Mouse (Mus musculus): ENCODE data around the gene Olfr1436. TPM values are rescaled to one million over a fixed set of nuclear protein-coding genes. Genes with fewer than 3 reads are reported as not detected.
"Not testable (repeated sequence)": the region's sequence is repeated elsewhere in the genome, so short reads cannot be mapped to it uniquely, and the experiment has no call there.

The Olfr1436 gene
- polyA plus RNA-seq (2015; fragmentation: Nextera tagmentation; extraction: Ambion mirVana) = not detected in 2 replicates

DNA sequence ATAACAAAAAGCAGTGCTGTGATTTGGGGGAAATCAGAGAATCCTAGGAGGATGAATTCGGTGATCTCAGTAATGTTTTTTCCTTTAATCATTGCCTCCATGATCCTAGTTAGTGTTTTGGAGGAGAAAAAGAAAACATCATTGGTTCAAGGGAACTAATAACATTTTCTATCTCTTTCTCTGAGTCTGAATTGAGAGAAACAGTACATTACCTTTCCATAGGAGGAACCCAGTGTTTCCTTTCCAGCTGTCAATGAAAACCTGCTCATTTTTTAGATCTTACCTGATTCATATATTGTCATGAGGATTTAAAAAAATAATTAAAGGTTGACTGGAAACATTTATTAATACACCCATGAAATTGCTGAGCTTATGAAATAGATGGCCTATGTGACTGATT, at the start of gene Olfr1436:
Olfr1436 (minus strand) TSS at position 101 of the 400 bp plus-strand sequence.
- H3K4me2 ChIP-seq (replicated peaks; ENCODE audit: low read depth, low read length); H3K27me3 ChIP-seq (replicated peaks; ENCODE audit: insufficient read depth, low read length); H3K36me3 ChIP-seq (ENCODE audit: insufficient read depth, low read length); H3K27ac ChIP-seq (ENCODE audit: low read length); ATAC-seq; H3K4me3 ChIP-seq (ENCODE audit: low read depth, low read length); H3K9me3 ChIP-seq (ENCODE audit: low read length); H3K9ac ChIP-seq (replicated peaks; ENCODE audit: low read depth); DNase-seq (ENCODE audit: low spot score); H3K4me1 ChIP-seq (ENCODE audit: insufficient read depth, low read depth, low read length): not testable (repeated sequence)
- WGBS = 76% methylated on average over 1 of the region's 1 CpGs

DNA sequence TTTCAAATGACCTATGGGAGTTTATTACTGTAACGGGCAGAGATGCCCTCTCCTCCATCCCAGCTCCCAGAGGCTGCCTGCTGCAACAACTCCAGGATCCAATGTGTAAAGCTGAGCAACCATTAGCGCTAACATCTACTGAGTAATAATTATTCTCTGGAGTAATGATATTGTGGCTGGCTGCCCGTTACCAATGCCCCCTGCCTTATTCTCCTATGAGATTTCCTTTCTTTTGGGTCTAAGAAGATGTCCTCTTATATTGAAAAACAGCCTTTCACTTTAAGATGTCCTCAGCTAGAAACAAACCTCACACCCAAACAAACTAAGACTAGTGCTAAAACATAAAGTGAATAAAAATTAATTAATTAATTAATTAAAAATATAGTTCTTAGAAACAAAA, 36.9 kb upstream of the Olfr1436 start, which contains the start of gene Olfr1438-ps1:
Olfr1438-ps1 (minus strand) TSS at position 101 of the 400 bp plus-strand sequence.
- Histone ChIP-seq H3K4me3 (ENCODE audit: low read depth, low read length) (no peak within 1 kb of the TSS), H3K27me3 (replicated peaks; ENCODE audit: insufficient read depth, low read length) (no peaks in the 10 kb centered on the region), H3K9ac (replicated peaks; ENCODE audit: low read depth) (no peak within 1 kb of the TSS), H3K9me3 (ENCODE audit: low read length) (no peaks in the 10 kb centered on the region), H3K36me3 (ENCODE audit: insufficient read depth, low read length) (no peaks in the 10 kb centered on the region), H3K27ac (ENCODE audit: low read length) (no peak within 1 kb of the TSS), H3K4me2 (replicated peaks; ENCODE audit: low read depth, low read length) (no peak within 1 kb of the TSS), H3K4me1 (ENCODE audit: insufficient read depth, low read depth, low read length) (no peaks in the 10 kb centered on the region)
- ATAC-seq = no peak
- DNase-seq (ENCODE audit: low spot score) = no peak
- WGBS = 79% methylated on average over 3 of the region's 3 CpGs
- TF ChIP-seq EP300 (IDR thresholded peaks at IDR 0.05) (no peak), CTCF (IDR thresholded peaks at IDR 0.05) (no peak)

DNA sequence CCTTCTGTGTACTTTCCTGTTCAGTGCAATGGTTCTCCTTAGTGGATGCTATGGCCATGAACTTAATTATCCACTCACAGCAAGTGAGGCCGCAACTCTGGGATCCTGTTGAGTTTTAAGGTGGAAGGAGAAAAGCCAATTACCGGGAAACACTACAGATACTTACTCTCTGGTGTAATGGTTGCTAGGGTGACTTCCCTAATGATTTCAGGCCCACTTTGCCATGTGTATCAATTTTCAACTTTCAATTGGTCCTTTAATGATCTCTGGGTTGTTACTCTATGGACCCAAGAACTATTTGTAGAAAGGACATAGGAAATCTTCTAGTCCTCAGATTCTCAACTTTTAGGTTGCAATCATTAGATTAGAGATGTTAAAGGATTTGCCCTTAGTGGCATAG, 26.1 kb upstream of the Olfr1436 start, which contains the start of gene Olfr1437:
Olfr1437 (minus strand) TSS at position 101 of the 400 bp plus-strand sequence.
- no peak for DNase-seq (ENCODE audit: low spot score)

DNA sequence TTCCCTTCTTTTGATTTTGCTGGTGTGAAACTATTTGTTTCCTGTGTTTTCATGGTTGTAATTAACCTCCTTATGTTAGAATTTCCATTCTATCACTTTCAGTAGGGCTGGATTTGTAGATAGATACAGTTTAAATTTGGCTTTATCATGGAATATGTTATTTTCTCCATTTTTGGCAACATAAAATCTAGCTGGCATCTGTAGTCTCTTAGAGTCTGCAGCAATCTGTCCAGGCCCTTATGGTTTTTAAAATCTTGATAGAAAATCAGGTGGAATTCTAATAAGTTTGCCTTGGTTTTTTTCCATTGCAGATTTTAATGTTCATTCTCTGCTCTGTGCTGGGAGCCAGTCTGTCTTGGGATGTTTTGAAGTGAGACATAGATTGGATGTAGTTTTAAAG, 6.0 kb downstream of the Olfr1436 start:
- Histone ChIP-seq H3K4me1 (ENCODE audit: insufficient read depth, low read depth, low read length) (no peaks in the 10 kb centered on the region), H3K4me2 (replicated peaks; ENCODE audit: low read depth, low read length) (no peak overlapping the region), H3K36me3 (ENCODE audit: insufficient read depth, low read length) (no peaks in the 10 kb centered on the region), H3K9ac (replicated peaks; ENCODE audit: low read depth) (no peak overlapping the region), H3K27ac (ENCODE audit: low read length) (no peak overlapping the region), H3K9me3 (ENCODE audit: low read length) (no peaks in the 10 kb centered on the region), H3K4me3 (ENCODE audit: low read depth, low read length) (no peak overlapping the region), H3K27me3 (replicated peaks; ENCODE audit: insufficient read depth, low read length) (no peaks in the 10 kb centered on the region)
- no peak for ATAC-seq
- DNase-seq (ENCODE audit: low spot score) = no peak
- TF ChIP-seq EP300 (IDR thresholded peaks at IDR 0.05) (no peak), CTCF (IDR thresholded peaks at IDR 0.05) (no peak)

More for the DNA sequence above, 26.1 kb upstream of the Olfr1436 start, which contains the start of gene Olfr1437:
- 94% methylated on average over 2 of the region's 2 CpGs for WGBS
- no peak within 1 kb of the TSS for H3K4me2 ChIP-seq (replicated peaks; ENCODE audit: low read depth, low read length)
- H3K9ac ChIP-seq (replicated peaks; ENCODE audit: low read depth) = no peak within 1 kb of the TSS
- no peaks in the 10 kb centered on the region for H3K9me3 ChIP-seq (ENCODE audit: low read length)
- ATAC-seq = no peak
- no peak within 1 kb of the TSS for H3K27ac ChIP-seq (ENCODE audit: low read length)
- TF ChIP-seq CTCF (IDR thresholded peaks at IDR 0.05) (no peak), EP300 (IDR thresholded peaks at IDR 0.05) (no peak)
- H3K4me3 ChIP-seq (ENCODE audit: low read depth, low read length) = no peak within 1 kb of the TSS
- no peaks in the 10 kb centered on the region for H3K4me1 ChIP-seq (ENCODE audit: insufficient read depth, low read depth, low read length)
- no peaks in the 10 kb centered on the region for H3K27me3 ChIP-seq (replicated peaks; ENCODE audit: insufficient read depth, low read length)
- H3K36me3 ChIP-seq (ENCODE audit: insufficient read depth, low read length) = no peaks in the 10 kb centered on the region

DNA sequence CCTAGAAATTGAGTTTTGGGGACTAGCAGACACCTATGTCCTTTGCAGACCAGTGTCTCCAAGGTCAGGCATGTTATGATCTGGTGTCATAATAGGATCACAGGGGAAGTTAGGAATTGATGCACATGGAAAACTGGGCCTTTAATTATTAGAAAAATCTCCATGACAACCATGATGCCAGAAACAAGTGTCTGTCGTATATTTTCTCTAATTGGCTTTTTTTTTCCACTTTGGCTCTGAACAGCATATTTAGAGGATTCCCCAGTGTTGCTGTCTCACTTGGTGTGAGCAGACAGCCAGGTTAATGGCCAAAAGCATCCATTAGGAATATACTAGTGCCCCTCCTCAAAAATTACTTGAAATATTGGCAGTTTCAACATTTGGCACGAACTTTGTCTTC, 19.4 kb downstream of the Olfr1436 start, which contains the start of gene Olfr1434:
Olfr1434 (plus strand) TSS at position 301 of the 400 bp plus-strand sequence.
- H3K27ac ChIP-seq (ENCODE audit: low read length) = no peak within 1 kb of the TSS
- no peak within 1 kb of the TSS for H3K4me3 ChIP-seq (ENCODE audit: low read depth, low read length)
- ATAC-seq (no peak), DNase-seq (ENCODE audit: low spot score) (no peak)
- no peak within 1 kb of the TSS for H3K4me2 ChIP-seq (replicated peaks; ENCODE audit: low read depth, low read length)
- 64% methylated on average over 2 of the region's 2 CpGs for WGBS
- no peak for TF ChIP-seq EP300 (IDR thresholded peaks at IDR 0.05)
- TF ChIP-seq CTCF (IDR thresholded peaks at IDR 0.05) = no peak
- H3K9me3 ChIP-seq (ENCODE audit: low read length) = no peaks in the 10 kb centered on the region
- no peaks in the 10 kb centered on the region for H3K27me3 ChIP-seq (replicated peaks; ENCODE audit: insufficient read depth, low read length)
- H3K9ac ChIP-seq (replicated peaks; ENCODE audit: low read depth) = no peak within 1 kb of the TSS
- no peaks in the 10 kb centered on the region for H3K4me1 ChIP-seq (ENCODE audit: insufficient read depth, low read depth, low read length)
- H3K36me3 ChIP-seq (ENCODE audit: insufficient read depth, low read length) = no peaks in the 10 kb centered on the region

DNA sequence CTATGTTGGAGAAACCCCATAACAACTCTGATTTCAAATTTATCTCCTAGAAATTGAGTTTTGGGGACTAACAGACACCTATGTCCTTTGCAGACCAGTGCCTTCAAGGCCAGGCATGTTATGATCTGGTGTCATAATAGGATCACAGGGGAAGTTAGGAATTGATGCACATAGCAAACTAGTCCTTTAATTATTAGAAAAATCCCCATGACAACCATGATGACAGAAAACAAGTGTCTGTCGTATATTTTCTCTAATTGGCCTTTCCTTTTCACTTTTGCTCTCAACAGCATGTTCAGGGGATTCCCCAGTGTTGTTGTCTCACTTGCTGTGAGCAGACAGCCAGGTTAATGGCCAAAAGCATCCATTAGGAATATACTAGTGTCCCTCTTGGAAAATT, 38.2 kb downstream of the Olfr1436 start, which contains the start of gene Olfr235:
Olfr235 (plus strand) TSS at position 301 of the 400 bp plus-strand sequence.
- no peak within 1 kb of the TSS for H3K9ac ChIP-seq (replicated peaks; ENCODE audit: low read depth)
- no peaks in the 10 kb centered on the region for H3K9me3 ChIP-seq (ENCODE audit: low read length)
- no peak within 1 kb of the TSS for H3K27ac ChIP-seq (ENCODE audit: low read length)
- no peak within 1 kb of the TSS for H3K4me3 ChIP-seq (ENCODE audit: low read depth, low read length)
- WGBS = 45% methylated on average over 1 of the region's 1 CpGs
- H3K36me3 ChIP-seq (ENCODE audit: insufficient read depth, low read length) = no peaks in the 10 kb centered on the region
- H3K4me2 ChIP-seq (replicated peaks; ENCODE audit: low read depth, low read length) = no peak within 1 kb of the TSS
- no peaks in the 10 kb centered on the region for H3K27me3 ChIP-seq (replicated peaks; ENCODE audit: insufficient read depth, low read length)
- TF ChIP-seq CTCF (IDR thresholded peaks at IDR 0.05) (no peak), EP300 (IDR thresholded peaks at IDR 0.05) (no peak)
- ATAC-seq (no peak), DNase-seq (ENCODE audit: low spot score) (no peak)
- H3K4me1 ChIP-seq (ENCODE audit: insufficient read depth, low read depth, low read length) = no peaks in the 10 kb centered on the region

Other genes with a start within 250 kb of the Olfr1436 start
- gene Olfr1424, start 236.4 kb downstream of the Olfr1436 start, polyA plus RNA-seq (2015; fragmentation: Nextera tagmentation; extraction: Ambion mirVana) = not detected in 2 replicates
- not detected in 2 replicates for gene Olfr1425, start 221.4 kb downstream of the Olfr1436 start, polyA plus RNA-seq (2015; fragmentation: Nextera tagmentation; extraction: Ambion mirVana)
- not detected in 2 replicates for gene Olfr1426, start 207.1 kb downstream of the Olfr1436 start, polyA plus RNA-seq (2015; fragmentation: Nextera tagmentation; extraction: Ambion mirVana)
- not detected in 2 replicates for gene Olfr1427, start 195.8 kb downstream of the Olfr1436 start, polyA plus RNA-seq (2015; fragmentation: Nextera tagmentation; extraction: Ambion mirVana)
- not detected in 2 replicates for gene Olfr1428, start 183.2 kb downstream of the Olfr1436 start, polyA plus RNA-seq (2015; fragmentation: Nextera tagmentation; extraction: Ambion mirVana)
- not detected in 2 replicates for gene Olfr76, start 175.9 kb downstream of the Olfr1436 start, polyA plus RNA-seq (2015; fragmentation: Nextera tagmentation; extraction: Ambion mirVana)
- not detected in 2 replicates for gene Olfr1555-ps1, start 129.0 kb downstream of the Olfr1436 start, polyA plus RNA-seq (2015; fragmentation: Nextera tagmentation; extraction: Ambion mirVana)
- not detected in 2 replicates for gene Olfr1431, start 98.5 kb downstream of the Olfr1436 start, polyA plus RNA-seq (2015; fragmentation: Nextera tagmentation; extraction: Ambion mirVana)
- not detected in 2 replicates for gene Olfr1432, start 66.5 kb downstream of the Olfr1436 start, polyA plus RNA-seq (2015; fragmentation: Nextera tagmentation; extraction: Ambion mirVana)
- not detected in 2 replicates for gene Olfr262, start 57.5 kb downstream of the Olfr1436 start, polyA plus RNA-seq (2015; fragmentation: Nextera tagmentation; extraction: Ambion mirVana)
- gene Olfr235, start 38.1 kb downstream of the Olfr1436 start, polyA plus RNA-seq (2015; fragmentation: Nextera tagmentation; extraction: Ambion mirVana) = not detected in 2 replicates
- not detected in 2 replicates for gene Olfr1434, start 19.3 kb downstream of the Olfr1436 start, polyA plus RNA-seq (2015; fragmentation: Nextera tagmentation; extraction: Ambion mirVana)
- not detected in 2 replicates for gene Olfr1437, start 26.0 kb upstream of the Olfr1436 start, polyA plus RNA-seq (2015; fragmentation: Nextera tagmentation; extraction: Ambion mirVana)
- not detected in 2 replicates for gene Olfr1438-ps1, start 36.8 kb upstream of the Olfr1436 start, polyA plus RNA-seq (2015; fragmentation: Nextera tagmentation; extraction: Ambion mirVana)
- gene Olfr1440, start 88.1 kb upstream of the Olfr1436 start, polyA plus RNA-seq (2015; fragmentation: Nextera tagmentation; extraction: Ambion mirVana) = not detected in 2 replicates
- gene Olfr1441, start 118.3 kb upstream of the Olfr1436 start, polyA plus RNA-seq (2015; fragmentation: Nextera tagmentation; extraction: Ambion mirVana) = not detected in 2 replicates
- not detected in 2 replicates for gene Pfpl, start 128.8 kb upstream of the Olfr1436 start, polyA plus RNA-seq (2015; fragmentation: Nextera tagmentation; extraction: Ambion mirVana)
- gene Mpeg1, start 161.6 kb upstream of the Olfr1436 start, polyA plus RNA-seq (2015; fragmentation: Nextera tagmentation; extraction: Ambion mirVana) = 5.5 and 6.3 TPM in 2 replicates
- 8.4 and 8.7 TPM in 2 replicates for gene Dtx4, start 202.3 kb upstream of the Olfr1436 start, polyA plus RNA-seq (2015; fragmentation: Nextera tagmentation; extraction: Ambion mirVana)
- 7.4 and 8.8 TPM in 2 replicates for gene Fam111a, start 246.6 kb upstream of the Olfr1436 start, polyA plus RNA-seq (2015; fragmentation: Nextera tagmentation; extraction: Ambion mirVana)

All from lung, postnatal 0 days (tissue).